In the genomic region with DNA sequence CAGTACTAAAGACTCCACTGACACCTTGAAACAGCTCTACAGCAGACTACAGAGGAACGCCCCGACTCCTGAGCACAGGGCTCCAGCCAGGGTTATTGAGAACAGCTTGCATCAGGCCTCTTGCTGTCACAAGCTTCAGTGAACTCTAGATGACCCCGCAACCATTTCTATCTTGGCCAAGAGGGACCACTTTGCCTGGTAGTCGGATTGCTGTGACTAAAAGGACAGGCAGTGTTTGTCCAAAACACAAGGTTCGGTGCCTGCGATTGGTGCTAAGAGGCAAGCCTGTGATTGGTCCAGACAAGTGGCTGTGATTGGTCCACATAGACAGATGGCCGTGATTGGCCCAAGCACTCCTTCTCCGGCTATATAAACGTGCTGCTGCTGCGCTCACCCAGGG, we compare ENCODE assay signal across 16 mouse cellular contexts. TPM values are rescaled to one million over a fixed set of nuclear protein-coding genes. Genes with fewer than 3 reads are reported as not detected.
DNase-seq lines count a peak whose midpoint lies in the region; ATAC-seq lines count a peak whose summit lies in the region.
"Had no signal": no experiment of that assay in that cellular context is flagged by ENCODE, and none has a peak within 500 bp of the region (broad histone marks: within the 10 kb centered on the region; RNA-seq: fewer than 3 reads in every experiment).

No protein-coding gene starts in this region.

- peak; percentile 21 for DNase-seq in brain, adult 2 months (ENCODE audit: low read depth, low spot score)
- DNase-seq in layer of hippocampus, postnatal 25 days (ENCODE audit: extremely low spot score in 1 of 2, low spot score in 1 of 2), result no peak
- no peak for DNase-seq in left cerebral cortex, adult 18-20 months (ENCODE audit: low spot score in 2 of 2)
- DNase-seq: cerebellum, adult 9-10 months; kidney, adult 8-10 months; layer of hippocampus, postnatal 36 days; right cerebral cortex, adult 18-20 months; thymus, postnatal 25 days had no signal

- peaks cover 47% of the 10 kb centered on the region for H3K4me1 ChIP-seq in kidney, embryonic 15.5 days
- peaks cover 10% of the 10 kb centered on the region for H3K4me1 ChIP-seq in kidney, embryonic 14.5 days (ENCODE audit: control insufficient read depth, insufficient read depth, low read length)
- H3K4me1 ChIP-seq in embryonic facial prominence, embryonic 12.5 days, result peaks cover 4% of the 10 kb centered on the region; the same call in 1 of the 2 replicates
- H3K4me1 ChIP-seq in neural tube, embryonic 12.5 days, result peaks cover 21% of the 10 kb centered on the region

- ATAC-seq in kidney, embryonic 15.5 days (replicated peaks; ENCODE audit: low FRiP score), result peak; percentile 30; the same call in 1 of the 2 replicates
- ATAC-seq in kidney, embryonic 14.5 days (ENCODE audit: low FRiP score, low TSS enrichment), result no peak
- 0 out of 2 replicates have a peak, but pooled peaks have one; percentile 38 for ATAC-seq in embryonic facial prominence, embryonic 12.5 days (ENCODE audit: insufficient number of reproducible peaks, insufficient read depth, low FRiP score, low TSS enrichment)
- 0 out of 2 replicates have a peak, but pooled peaks have one; percentile 17 for ATAC-seq in neural tube, embryonic 12.5 days (ENCODE audit: low FRiP score, low read depth)

- no peak overlapping the region for H3K9ac ChIP-seq in kidney, embryonic 15.5 days
- H3K9ac ChIP-seq in kidney, embryonic 14.5 days (ENCODE audit: low read depth, low read length), result no peak overlapping the region
- no peak overlapping the region for H3K9ac ChIP-seq in embryonic facial prominence, embryonic 12.5 days
- H3K9ac ChIP-seq in neural tube, embryonic 12.5 days, result no peak overlapping the region
- H3K9ac ChIP-seq: liver, embryonic 14.5 days had no signal

- H3K27me3 ChIP-seq in kidney, embryonic 15.5 days, result peaks cover 6% of the 10 kb centered on the region; the same call in 1 of the 2 replicates
- H3K27me3 ChIP-seq in kidney, embryonic 14.5 days (ENCODE audit: control insufficient read depth, insufficient read depth, low read length), result no peaks in the 10 kb centered on the region
- 0 out of 2 replicates have a peak, but pooled peaks cover 6% of the 10 kb centered on the region for H3K27me3 ChIP-seq in embryonic facial prominence, embryonic 12.5 days
- H3K27me3 ChIP-seq in neural tube, embryonic 12.5 days (replicated peaks), result no peaks in the 10 kb centered on the region

- no peak overlapping the region for H3K27ac ChIP-seq in kidney, embryonic 15.5 days
- no peak overlapping the region for H3K27ac ChIP-seq in kidney, embryonic 14.5 days (ENCODE audit: low read depth, low read length)
- no peak overlapping the region for H3K27ac ChIP-seq in embryonic facial prominence, embryonic 12.5 days
- no peak overlapping the region for H3K27ac ChIP-seq in neural tube, embryonic 12.5 days
- H3K27ac ChIP-seq: liver, embryonic 14.5 days had no signal

- 57% methylated on average over 10 of the region's 10 CpGs for WGBS in kidney, embryonic 15.5 days
- 58% methylated on average over 10 of the region's 10 CpGs for WGBS in kidney, embryonic 14.5 days
- WGBS in embryonic facial prominence, embryonic 12.5 days, result 63% methylated on average over 10 of the region's 10 CpGs
- WGBS in neural tube, embryonic 12.5 days, result 56% methylated on average over 10 of the region's 10 CpGs

- H3K4me3 ChIP-seq in kidney, embryonic 15.5 days (replicated peaks), result no peak overlapping the region
- no peak overlapping the region for H3K4me3 ChIP-seq in kidney, embryonic 14.5 days (ENCODE audit: low read length)
- H3K4me3 ChIP-seq in embryonic facial prominence, embryonic 12.5 days, result no peak overlapping the region
- no peak overlapping the region for H3K4me3 ChIP-seq in neural tube, embryonic 12.5 days
- H3K4me3 ChIP-seq: erythroblast, embryonic 14.5 days had no signal

- H3K9me3 ChIP-seq in kidney, embryonic 15.5 days (replicated peaks), result no peaks in the 10 kb centered on the region
- 0 out of 2 replicates have a peak, but pooled peaks cover 2% of the 10 kb centered on the region for H3K9me3 ChIP-seq in kidney, embryonic 14.5 days (ENCODE audit: control insufficient read depth, low read length)
- no peaks in the 10 kb centered on the region for H3K9me3 ChIP-seq in embryonic facial prominence, embryonic 12.5 days
- no peaks in the 10 kb centered on the region for H3K9me3 ChIP-seq in neural tube, embryonic 12.5 days

- no peaks in the 10 kb centered on the region for H3K36me3 ChIP-seq in kidney, embryonic 15.5 days
- H3K36me3 ChIP-seq in kidney, embryonic 14.5 days (ENCODE audit: control insufficient read depth, insufficient read depth, low read length), result no peaks in the 10 kb centered on the region
- no peaks in the 10 kb centered on the region for H3K36me3 ChIP-seq in embryonic facial prominence, embryonic 12.5 days
- no peaks in the 10 kb centered on the region for H3K36me3 ChIP-seq in neural tube, embryonic 12.5 days

- H3K4me2 ChIP-seq in kidney, embryonic 15.5 days, result no peak overlapping the region
- H3K4me2 ChIP-seq in kidney, embryonic 14.5 days (replicated peaks; ENCODE audit: low read depth, low read length), result no peak overlapping the region
- no peak overlapping the region for H3K4me2 ChIP-seq in embryonic facial prominence, embryonic 12.5 days (replicated peaks)
- H3K4me2 ChIP-seq in neural tube, embryonic 12.5 days (replicated peaks), result no peak overlapping the region
- H3K4me2 ChIP-seq: heart, embryonic 11.5 days had no signal

RNA-seq across cellular contexts. Expression of gene Grik4, which starts 16.8 kb away (rescaled TPM):
- 3.5 and 4.0 TPM in 2 replicates for polyA plus RNA-seq in kidney, embryonic 15.5 days (2015; fragmentation: Nextera tagmentation; extraction: Ambion mirVana)
- 1.9 and 2.0 TPM in 2 replicates for polyA plus RNA-seq in kidney, embryonic 14.5 days (2014; fragmentation: Nextera tagmentation; extraction: Ambion mirVana)
- polyA plus RNA-seq in embryonic facial prominence, embryonic 12.5 days (2016; fragmentation: Nextera tagmentation; extraction: Ambion mirVana), result 3.8 and 4.0 TPM in 2 replicates
- polyA plus RNA-seq in neural tube, embryonic 12.5 days (2016; fragmentation: Nextera tagmentation; extraction: Ambion mirVana), result 5.1 and 5.5 TPM in 2 replicates
- total RNA-seq in layer of hippocampus, postnatal 25 days (2021), result 10 to 100 TPM; 57.0 to 60.9 TPM
- total RNA-seq in left cerebral cortex, adult 18-20 months (2021), result 10 to 100 TPM; 17.2 to 18.2 TPM
- total RNA-seq: CH12.LX had no signal
- polyA plus RNA-seq: erythroblast, embryonic 14.5 days had no signal
